21 mouse cellular contexts compared by ENCODE assay signal in genomic region chr4:46860586-46860985, GRCm38 (mm10).
"Had no signal": no experiment of that assay in that cellular context is flagged by ENCODE, and none has a peak within 500 bp of the region (broad histone marks: within the 10 kb centered on the region; RNA-seq: fewer than 3 reads in every experiment).

No protein-coding gene starts in this region.

- H3K9me3 ChIP-seq: limb, embryonic 13.5 days; midbrain, embryonic 13.5 days; neural tube, embryonic 13.5 days; stomach, embryonic 15.5 days had no signal

- H3K9ac ChIP-seq: limb, embryonic 13.5 days; liver, embryonic 14.5 days; midbrain, embryonic 13.5 days; neural tube, embryonic 13.5 days; stomach, embryonic 15.5 days had no signal

- H3K27ac ChIP-seq: kidney, postnatal 0 days; layer of hippocampus, adult 2 months; limb, embryonic 13.5 days; liver, embryonic 14.5 days; macrophage; midbrain, embryonic 13.5 days; neural tube, embryonic 13.5 days; stomach, embryonic 15.5 days had no signal

- ATAC-seq: intestine, postnatal 0 days; midbrain, embryonic 13.5 days; midbrain, embryonic 16.5 days had no signal

- H3K27me3 ChIP-seq: neural tube, embryonic 13.5 days; stomach, embryonic 15.5 days had no signal

- H3K4me2 ChIP-seq: limb, embryonic 13.5 days; midbrain, embryonic 13.5 days; neural tube, embryonic 13.5 days; stomach, embryonic 15.5 days had no signal

- H3K4me3 ChIP-seq: layer of hippocampus, adult 2 months; limb, embryonic 13.5 days; midbrain, embryonic 13.5 days; myocyte; neural tube, embryonic 13.5 days; stomach, embryonic 15.5 days had no signal

- H3K36me3 ChIP-seq: limb, embryonic 13.5 days; midbrain, embryonic 13.5 days; neural tube, embryonic 13.5 days; stomach, embryonic 15.5 days had no signal

- DNase-seq: kidney, adult 2 months; kidney, postnatal 36 days; layer of hippocampus, adult 9-11 months; left cerebral cortex, postnatal 4 days; liver; lung, adult 2 months; lung, postnatal 14 days; retina, postnatal 1 day; right cerebral cortex, postnatal 25 days; spleen, adult 18-20 months had no signal
